Mouse (Mus musculus): Measurements from ENCODE around the gene Hao2. TPM values are rescaled to one million over a fixed set of nuclear protein-coding genes. Genes with fewer than 3 reads are reported as not detected.

The Hao2 gene
- polyA plus RNA-seq (2015; fragmentation: Nextera tagmentation; extraction: Ambion mirVana), result 46.0 and 52.0 TPM in 2 replicates

DNA sequence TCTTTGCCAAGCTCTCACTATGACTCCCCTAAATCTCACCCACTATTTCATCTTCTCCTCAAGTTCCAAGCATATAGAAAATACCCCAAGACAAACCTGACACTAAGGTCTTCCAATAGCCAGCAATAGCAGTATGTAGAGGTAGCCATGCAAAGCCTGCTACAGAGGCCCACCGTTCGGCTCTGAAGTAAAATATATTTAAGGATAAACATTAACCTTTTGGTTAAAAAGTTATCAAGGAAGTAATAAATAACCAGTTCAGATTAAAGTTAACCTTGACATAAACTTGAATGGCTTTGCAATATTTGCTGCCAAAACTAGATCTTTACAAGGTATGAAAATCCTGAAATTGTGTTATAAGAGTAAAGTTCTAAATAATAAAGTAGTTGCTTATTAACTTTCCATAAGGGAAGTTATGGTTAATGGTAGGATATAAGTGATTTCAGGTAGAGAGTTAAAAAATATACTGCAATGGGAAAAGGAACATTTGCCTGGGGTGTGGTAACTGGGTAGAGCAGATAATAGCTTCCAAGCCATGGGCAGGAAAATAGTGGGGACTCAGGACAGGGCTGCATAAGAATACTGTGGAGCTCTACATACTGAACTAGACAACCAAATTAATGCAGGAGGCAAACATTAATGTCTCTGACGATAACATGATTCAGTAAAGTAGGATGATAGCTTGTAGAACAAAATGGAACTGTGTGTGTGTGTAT, at the start of gene Hao2:
Gene Hao2, minus strand, starts transcription at position 183 of the 716 bp plus-strand sequence.
- H3K4me1 ChIP-seq (ENCODE audit: insufficient read depth, low read length), result peaks cover 7% of the 10 kb centered on the region; the same call in 1 of the 2 replicates
- H3K36me3 ChIP-seq (ENCODE audit: insufficient read depth, low read length), result no peaks in the 10 kb centered on the region
- H3K9me3 ChIP-seq (ENCODE audit: low read length), result no peaks in the 10 kb centered on the region
- peak; percentile 80 for ATAC-seq (ENCODE audit: low FRiP score, low TSS enrichment)
- no peaks in the 10 kb centered on the region for H3K27me3 ChIP-seq (ENCODE audit: insufficient read depth, low read length)
- H3K4me3 ChIP-seq (ENCODE audit: low read length), result 0 out of 2 replicates have a peak within 1 kb of the TSS, but pooled peaks have one; percentile 2
- 52% methylated on average over 3 of the region's 3 CpGs for WGBS
- peak within 1 kb of the TSS; percentile 90 for H3K27ac ChIP-seq (ENCODE audit: low read length)
- H3K4me2 ChIP-seq (replicated peaks; ENCODE audit: low read depth, low read length), result peak within 1 kb of the TSS; percentile 14; the same call in 1 of the 2 replicates
- H3K9ac ChIP-seq (replicated peaks; ENCODE audit: low read length), result no peak within 1 kb of the TSS

DNA sequence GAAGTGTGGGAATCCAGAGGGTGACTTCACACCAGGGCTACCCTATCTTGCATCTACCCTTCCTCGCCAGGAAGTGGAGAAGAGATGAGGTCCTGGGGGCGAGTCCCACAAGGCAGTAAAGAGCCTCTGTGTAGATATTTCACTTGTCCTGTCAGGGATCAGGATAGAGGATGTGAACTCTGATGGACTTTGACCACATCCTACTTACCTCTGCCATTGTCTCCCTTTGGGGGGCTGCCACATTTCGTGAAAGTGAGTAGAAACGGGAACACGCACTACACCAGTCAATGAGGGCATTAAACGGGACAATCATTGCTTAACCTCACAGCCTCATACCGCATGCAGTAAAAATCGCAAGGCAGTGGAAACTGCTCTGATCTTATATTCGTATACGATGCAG, 48.6 kb upstream of the Hao2 start:
- peak overlapping the region; percentile 37 for H3K4me3 ChIP-seq (ENCODE audit: low read length)
- no peaks in the 10 kb centered on the region for H3K27me3 ChIP-seq (ENCODE audit: insufficient read depth, low read length)
- H3K4me1 ChIP-seq (ENCODE audit: insufficient read depth, low read length), result peaks cover 15% of the 10 kb centered on the region
- WGBS, result 7% methylated on average over 10 of the region's 10 CpGs
- ATAC-seq (ENCODE audit: low FRiP score, low TSS enrichment), result peak; percentile 52
- no peaks in the 10 kb centered on the region for H3K36me3 ChIP-seq (ENCODE audit: insufficient read depth, low read length)
- peak overlapping the region; percentile 65 for H3K4me2 ChIP-seq (replicated peaks; ENCODE audit: low read depth, low read length)
- no peaks in the 10 kb centered on the region for H3K9me3 ChIP-seq (ENCODE audit: low read length)
- no peak overlapping the region for H3K27ac ChIP-seq (ENCODE audit: low read length)
- peak overlapping the region; percentile 44; the same call in 1 of the 2 replicates for H3K9ac ChIP-seq (replicated peaks; ENCODE audit: low read length)

DNA sequence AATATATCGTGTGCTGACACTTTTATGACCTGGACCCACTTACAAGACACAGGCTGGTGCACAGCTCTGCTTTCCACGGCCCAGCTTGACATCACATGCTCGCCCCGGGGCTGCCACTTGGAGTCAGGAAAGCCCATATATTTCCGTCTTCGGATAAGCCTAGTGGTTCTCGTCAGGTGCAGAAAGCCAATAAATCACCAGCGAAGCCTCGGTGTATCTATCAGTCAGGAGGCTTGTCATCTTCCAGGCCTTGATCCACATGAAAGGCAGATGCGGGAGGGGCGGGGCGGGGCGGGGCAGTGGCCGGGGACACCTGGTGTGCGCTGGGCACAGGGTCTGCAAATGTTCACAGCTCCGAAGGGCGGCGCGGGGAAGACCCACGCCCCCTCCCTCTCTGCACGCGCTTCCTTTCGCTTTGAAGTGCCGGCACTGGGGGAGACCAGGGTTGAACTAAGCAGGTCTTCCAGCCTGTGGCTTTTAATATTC, 48.1 kb upstream of the Hao2 start:
- ATAC-seq (ENCODE audit: low FRiP score, low TSS enrichment), result peak; percentile 71
- no peaks in the 10 kb centered on the region for H3K27me3 ChIP-seq (ENCODE audit: insufficient read depth, low read length)
- H3K9ac ChIP-seq (replicated peaks; ENCODE audit: low read length), result peak overlapping the region; percentile 44; the same call in 1 of the 2 replicates
- no peaks in the 10 kb centered on the region for H3K36me3 ChIP-seq (ENCODE audit: insufficient read depth, low read length)
- under 1% methylated on average over 24 of the region's 24 CpGs for WGBS
- H3K9me3 ChIP-seq (ENCODE audit: low read length), result no peaks in the 10 kb centered on the region
- H3K4me2 ChIP-seq (replicated peaks; ENCODE audit: low read depth, low read length), result peak overlapping the region; percentile 65
- H3K27ac ChIP-seq (ENCODE audit: low read length), result no peak overlapping the region
- peak overlapping the region; percentile 37 for H3K4me3 ChIP-seq (ENCODE audit: low read length)
- H3K4me1 ChIP-seq (ENCODE audit: insufficient read depth, low read length), result peaks cover 19% of the 10 kb centered on the region

DNA sequence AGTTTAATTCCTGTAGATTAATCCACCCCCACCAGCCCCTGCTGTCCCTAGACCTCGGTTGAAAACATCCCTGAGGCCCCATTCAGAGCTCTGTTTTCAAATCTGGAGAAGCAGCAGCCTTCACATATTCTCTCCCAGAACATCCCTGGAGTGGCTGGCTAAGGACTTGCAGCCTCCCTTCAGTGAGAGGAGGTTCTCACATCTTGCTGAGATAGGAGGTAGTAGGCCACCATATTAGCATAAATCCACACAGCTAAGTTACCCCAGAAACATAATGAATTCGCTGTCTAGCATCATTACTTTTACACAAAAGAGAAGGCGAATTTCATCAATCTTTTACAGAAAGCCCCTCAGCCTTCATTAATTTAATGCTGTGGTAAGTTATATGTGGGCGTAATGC, 47.2 kb upstream of the Hao2 start:
- ATAC-seq (ENCODE audit: low FRiP score, low TSS enrichment), result no peak
- H3K27ac ChIP-seq (ENCODE audit: low read length), result no peak overlapping the region
- WGBS, result 71% methylated on average over 4 of the region's 4 CpGs

DNA sequence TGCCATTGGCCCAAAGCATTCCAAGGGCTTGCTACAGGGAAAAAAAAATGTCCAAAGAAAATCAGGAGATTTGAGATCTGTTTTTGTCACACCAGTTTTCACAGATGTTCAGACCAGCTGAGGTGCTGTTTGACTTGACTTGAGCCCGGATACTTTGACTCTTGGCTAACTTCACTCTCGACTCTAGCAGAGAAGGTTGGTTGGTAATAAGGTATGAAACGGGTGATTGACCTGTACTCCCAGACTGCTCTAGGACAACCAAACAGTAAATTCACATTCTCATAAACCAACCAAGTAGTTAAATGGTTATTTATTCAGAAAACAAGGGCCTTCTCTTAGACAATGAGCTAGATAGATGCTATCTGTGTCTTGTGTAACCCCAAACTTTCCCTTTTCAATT, 43.4 kb upstream of the Hao2 start:
- H3K36me3 ChIP-seq (ENCODE audit: insufficient read depth, low read length), result no peaks in the 10 kb centered on the region
- H3K9ac ChIP-seq (replicated peaks; ENCODE audit: low read length), result no peak overlapping the region
- no peaks in the 10 kb centered on the region for H3K9me3 ChIP-seq (ENCODE audit: low read length)
- 36% methylated on average over 3 of the region's 3 CpGs for WGBS
- H3K4me3 ChIP-seq (ENCODE audit: low read length), result no peak overlapping the region
- H3K4me1 ChIP-seq (ENCODE audit: insufficient read depth, low read length), result peaks cover 19% of the 10 kb centered on the region
- H3K27ac ChIP-seq (ENCODE audit: low read length), result no peak overlapping the region
- H3K4me2 ChIP-seq (replicated peaks; ENCODE audit: low read depth, low read length), result no peak overlapping the region
- no peaks in the 10 kb centered on the region for H3K27me3 ChIP-seq (ENCODE audit: insufficient read depth, low read length)
- no peak for ATAC-seq (ENCODE audit: low FRiP score, low TSS enrichment)

More for the DNA sequence above, 47.2 kb upstream of the Hao2 start:
- Histone ChIP-seq H3K9ac (replicated peaks; ENCODE audit: low read length) (no peak overlapping the region), H3K4me2 (replicated peaks; ENCODE audit: low read depth, low read length) (no peak overlapping the region), H3K36me3 (ENCODE audit: insufficient read depth, low read length) (no peaks in the 10 kb centered on the region), H3K4me3 (ENCODE audit: low read length) (no peak overlapping the region), H3K4me1 (ENCODE audit: insufficient read depth, low read length) (peaks cover 20% of the 10 kb centered on the region), H3K27me3 (ENCODE audit: insufficient read depth, low read length) (no peaks in the 10 kb centered on the region), H3K9me3 (ENCODE audit: low read length) (no peaks in the 10 kb centered on the region)

DNA sequence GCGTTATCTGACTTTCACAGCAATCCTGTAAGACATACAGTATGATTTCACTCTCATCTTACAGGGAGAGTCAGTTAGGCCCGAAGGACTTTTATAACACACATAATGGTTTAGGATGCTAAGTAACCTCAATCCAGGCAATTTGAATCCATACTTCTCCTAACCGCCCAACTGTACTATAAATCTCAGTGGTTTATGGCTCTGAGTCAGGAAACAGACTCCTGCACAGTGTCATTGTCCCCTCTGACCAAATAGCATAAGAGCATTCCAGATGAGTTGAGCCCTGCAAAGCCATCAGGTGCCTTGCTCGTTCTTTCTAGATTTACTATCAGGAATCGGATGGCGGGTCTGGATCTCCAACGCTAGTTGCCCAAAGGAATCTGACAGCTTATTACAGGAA, 41.6 kb upstream of the Hao2 start:
- H3K4me2 ChIP-seq (replicated peaks; ENCODE audit: low read depth, low read length), result no peak overlapping the region
- H3K27ac ChIP-seq (ENCODE audit: low read length), result no peak overlapping the region; the same call in 1 of the 2 replicates
- no peaks in the 10 kb centered on the region for H3K9me3 ChIP-seq (ENCODE audit: low read length)
- H3K36me3 ChIP-seq (ENCODE audit: insufficient read depth, low read length), result no peaks in the 10 kb centered on the region
- no peak for ATAC-seq (ENCODE audit: low FRiP score, low TSS enrichment)
- no peak overlapping the region for H3K9ac ChIP-seq (replicated peaks; ENCODE audit: low read length)
- no peak overlapping the region for H3K4me3 ChIP-seq (ENCODE audit: low read length)
- H3K4me1 ChIP-seq (ENCODE audit: insufficient read depth, low read length), result peaks cover 11% of the 10 kb centered on the region
- 38% methylated on average over 7 of the region's 7 CpGs for WGBS
- no peaks in the 10 kb centered on the region for H3K27me3 ChIP-seq (ENCODE audit: insufficient read depth, low read length)

DNA sequence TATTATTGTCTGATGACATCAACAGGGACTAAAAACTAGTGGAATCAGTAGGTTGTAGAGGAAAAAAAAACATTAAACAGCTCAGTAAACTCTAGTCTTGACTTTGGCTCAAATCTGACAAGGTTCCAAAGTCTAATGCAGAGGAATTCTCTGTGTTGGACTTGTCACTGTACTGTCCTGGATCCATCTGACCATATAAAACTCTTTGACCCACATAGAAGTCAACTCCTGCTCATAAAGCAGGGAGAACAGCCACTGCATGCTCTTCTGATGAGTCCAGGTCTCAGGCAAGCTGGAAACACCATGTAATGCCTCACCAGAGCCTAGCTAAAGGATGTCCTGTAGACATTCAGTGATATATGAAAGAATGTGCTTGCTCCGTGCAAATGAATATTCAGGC, 41.0 kb upstream of the Hao2 start:
- no peak overlapping the region for H3K9ac ChIP-seq (replicated peaks; ENCODE audit: low read length)
- no peaks in the 10 kb centered on the region for H3K9me3 ChIP-seq (ENCODE audit: low read length)
- peaks cover 11% of the 10 kb centered on the region for H3K4me1 ChIP-seq (ENCODE audit: insufficient read depth, low read length)
- peak; percentile 58; the same call in 1 of the 2 replicates for ATAC-seq (ENCODE audit: low FRiP score, low TSS enrichment)
- H3K4me3 ChIP-seq (ENCODE audit: low read length), result no peak overlapping the region
- peak overlapping the region; percentile 40; the same call in 1 of the 2 replicates for H3K27ac ChIP-seq (ENCODE audit: low read length)
- WGBS, result 47% methylated on average over 1 of the region's 1 CpGs
- H3K36me3 ChIP-seq (ENCODE audit: insufficient read depth, low read length), result no peaks in the 10 kb centered on the region
- no peak overlapping the region for H3K4me2 ChIP-seq (replicated peaks; ENCODE audit: low read depth, low read length)
- H3K27me3 ChIP-seq (ENCODE audit: insufficient read depth, low read length), result no peaks in the 10 kb centered on the region

DNA sequence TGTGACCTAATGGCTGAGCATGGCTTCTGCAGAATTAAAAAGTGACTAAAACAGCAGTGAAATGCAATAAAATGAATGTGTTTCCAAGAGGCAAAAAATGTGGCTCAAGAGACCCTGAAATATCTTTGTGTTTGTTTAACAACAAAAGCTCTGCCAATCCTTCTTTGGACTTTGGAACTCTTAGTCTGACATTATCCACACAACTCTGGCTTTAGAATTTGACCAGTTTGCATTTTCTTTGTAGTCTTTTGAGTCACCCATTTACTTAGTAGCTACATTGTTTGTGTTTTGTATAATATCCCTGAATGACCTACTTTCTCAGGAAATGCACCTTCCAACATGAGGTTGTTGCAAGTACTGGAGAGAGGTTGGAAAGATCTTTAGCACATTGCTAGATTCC, 39.4 kb upstream of the Hao2 start:
- no peak for ATAC-seq (ENCODE audit: low FRiP score, low TSS enrichment)
- no peaks in the 10 kb centered on the region for H3K27me3 ChIP-seq (ENCODE audit: insufficient read depth, low read length)
- H3K4me1 ChIP-seq (ENCODE audit: insufficient read depth, low read length), result peaks cover 11% of the 10 kb centered on the region
- H3K9ac ChIP-seq (replicated peaks; ENCODE audit: low read length), result no peak overlapping the region
- no peaks in the 10 kb centered on the region for H3K9me3 ChIP-seq (ENCODE audit: low read length)
- no peak overlapping the region for H3K4me2 ChIP-seq (replicated peaks; ENCODE audit: low read depth, low read length)
- no peak overlapping the region for H3K4me3 ChIP-seq (ENCODE audit: low read length)
- no peaks in the 10 kb centered on the region for H3K36me3 ChIP-seq (ENCODE audit: insufficient read depth, low read length)
- peak overlapping the region; percentile 38; the same call in 1 of the 2 replicates for H3K27ac ChIP-seq (ENCODE audit: low read length)

DNA sequence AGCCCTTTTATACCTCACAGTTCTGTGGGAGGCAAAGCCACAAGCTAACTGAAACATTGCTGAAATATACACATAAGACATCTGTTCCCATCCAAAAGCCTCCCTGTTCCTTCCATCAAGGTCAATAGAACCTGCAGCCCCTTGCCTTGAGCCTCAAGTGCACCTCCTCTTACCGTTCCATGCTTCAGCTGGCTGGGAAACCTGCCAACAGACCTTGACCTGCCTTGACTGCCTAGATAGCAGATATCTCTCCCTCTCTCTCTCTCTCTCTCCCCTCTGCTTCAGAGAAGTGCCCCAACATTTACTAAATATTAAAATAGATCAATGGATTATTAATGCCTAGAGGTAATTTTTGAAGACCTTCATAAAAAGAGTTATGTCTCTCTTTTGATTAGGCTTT, 38.8 kb upstream of the Hao2 start:
- H3K4me3 ChIP-seq (ENCODE audit: low read length), result no peak overlapping the region
- no peak for ATAC-seq (ENCODE audit: low FRiP score, low TSS enrichment)
- H3K9ac ChIP-seq (replicated peaks; ENCODE audit: low read length), result no peak overlapping the region
- 26% methylated on average over 1 of the region's 1 CpGs for WGBS
- H3K27ac ChIP-seq (ENCODE audit: low read length), result no peak overlapping the region
- no peaks in the 10 kb centered on the region for H3K36me3 ChIP-seq (ENCODE audit: insufficient read depth, low read length)
- H3K4me2 ChIP-seq (replicated peaks; ENCODE audit: low read depth, low read length), result no peak overlapping the region
- peaks cover 11% of the 10 kb centered on the region for H3K4me1 ChIP-seq (ENCODE audit: insufficient read depth, low read length)
- no peaks in the 10 kb centered on the region for H3K9me3 ChIP-seq (ENCODE audit: low read length)
- no peaks in the 10 kb centered on the region for H3K27me3 ChIP-seq (ENCODE audit: insufficient read depth, low read length)

DNA sequence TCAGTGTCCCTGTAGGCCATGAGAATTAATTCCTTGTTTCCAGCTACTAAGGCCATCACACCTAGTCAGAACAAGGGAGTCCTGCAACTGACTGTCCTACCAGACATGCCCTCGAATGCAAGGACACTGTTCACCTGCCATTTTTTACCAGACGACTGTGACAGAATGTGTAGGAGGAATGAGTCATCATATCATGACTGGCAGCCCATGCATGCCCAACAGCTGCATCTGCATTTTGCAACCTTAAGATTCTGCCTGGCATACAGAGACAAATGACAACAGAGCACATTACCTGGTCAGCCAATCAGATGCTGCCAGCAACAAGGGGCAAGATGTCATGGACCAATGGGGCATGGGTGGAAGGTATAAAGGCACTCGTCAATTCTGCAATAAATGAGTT, 27.4 kb upstream of the Hao2 start:
- no peaks in the 10 kb centered on the region for H3K27me3 ChIP-seq (ENCODE audit: insufficient read depth, low read length)
- H3K36me3 ChIP-seq (ENCODE audit: insufficient read depth, low read length), result no peaks in the 10 kb centered on the region
- no peaks in the 10 kb centered on the region for H3K9me3 ChIP-seq (ENCODE audit: low read length)
- no peak overlapping the region for H3K4me2 ChIP-seq (replicated peaks; ENCODE audit: low read depth, low read length)
- no peak for ATAC-seq (ENCODE audit: low FRiP score, low TSS enrichment)
- H3K4me3 ChIP-seq (ENCODE audit: low read length), result no peak overlapping the region
- H3K9ac ChIP-seq (replicated peaks; ENCODE audit: low read length), result no peak overlapping the region
- no peak overlapping the region for H3K27ac ChIP-seq (ENCODE audit: low read length)
- WGBS, result 78% methylated on average over 3 of the region's 3 CpGs
- no peaks in the 10 kb centered on the region for H3K4me1 ChIP-seq (ENCODE audit: insufficient read depth, low read length)
